Mouse (Mus musculus) megakaryocyte, embryonic 14.5 days (primary cell): ENCODE results near the gene Sarm1.

Source experiments
- FLI1 ChIP-seq: IDR thresholded peaks from 2 replicates; pipeline ENCODE4 v1.6.1; 2012; ENCODE audit warnings: low read length, inconsistent platforms, mixed read lengths
- GATA1 ChIP-seq: IDR thresholded peaks from 3 replicates; pipeline ENCODE4 v1.6.1; 2012; ENCODE audit warnings: mixed read lengths, low read length, inconsistent platforms, borderline replicate concordance

GRCm38 (mm10) chr11:78515549-78516325, 18.2 kb upstream of the Sarm1 start:
- no peak for TF ChIP-seq GATA1
- TF ChIP-seq FLI1, result no peak
